Mouse (Mus musculus): ENCODE results near the gene Gpr68.

GRCm38 (mm10) chr12:100873612-100874011, 34.4 kb downstream of the Gpr68 start:
- no peak for TF ChIP-seq NANOG (IDR thresholded peaks at IDR 0.05; ENCODE audit: borderline replicate concordance, low read length)
- no peak for TF ChIP-seq CTCF (conservative IDR thresholded peaks at IDR 0.05; ENCODE audit: low read length)

All from E14TG2a.4 (cell line).